Mouse (Mus musculus) ovary, postnatal 14 days (tissue): ENCODE measurements at regions not wholly inside any gene's neighbourhood (a gene's known extent, or its start where the extent isn't known, plus 50 kb on each side); places are given as distances from the start of the nearest gene placed in this dataset.

Source experiments
- DNase-seq: peaks from one replicate; pipeline ENCODE4 v3.0.0; 2022; ENCODE audit warnings: low spot score

DNA sequence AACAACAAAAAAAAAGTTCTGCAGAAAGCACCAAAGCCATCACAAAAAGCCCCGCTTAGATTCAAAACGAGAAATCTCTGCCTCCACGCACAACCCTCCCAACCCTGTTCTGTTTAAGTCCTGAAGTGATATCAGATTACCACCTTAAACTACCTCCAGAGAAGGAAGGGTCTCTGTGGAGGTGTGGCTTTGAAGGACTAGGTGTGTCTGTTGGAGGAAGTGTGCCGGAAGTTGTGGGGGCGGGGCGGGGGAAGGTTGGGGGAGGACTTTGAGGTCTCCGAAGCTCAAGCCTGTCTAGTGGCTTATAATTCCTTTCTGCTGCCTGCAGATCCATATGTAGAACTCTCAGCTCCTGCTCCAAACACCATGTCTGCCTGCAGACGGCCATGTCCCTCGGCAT, 173.6 kb downstream of the Mreg start:
- no peak for DNase-seq

DNA sequence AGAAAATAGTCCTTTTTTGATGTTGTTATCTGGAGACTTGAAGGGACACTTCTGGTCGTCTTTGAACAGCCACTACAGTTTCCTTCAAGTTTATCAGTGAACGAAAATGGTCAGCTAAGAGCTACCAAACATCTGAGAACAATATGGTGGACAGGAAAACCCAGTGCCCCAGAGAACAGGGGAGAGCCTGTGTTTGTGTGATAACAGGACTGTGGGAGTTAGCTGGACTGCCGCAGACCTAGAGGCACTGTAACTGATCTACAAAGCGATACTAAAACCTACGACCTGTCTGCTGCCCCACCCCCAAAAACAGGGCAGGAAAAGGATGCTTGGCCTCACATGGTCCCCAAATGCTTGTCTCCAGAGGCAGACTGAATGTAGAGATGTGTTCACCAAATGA, 175.5 kb downstream of the Mreg start:
- DNase-seq, result no peak

DNA sequence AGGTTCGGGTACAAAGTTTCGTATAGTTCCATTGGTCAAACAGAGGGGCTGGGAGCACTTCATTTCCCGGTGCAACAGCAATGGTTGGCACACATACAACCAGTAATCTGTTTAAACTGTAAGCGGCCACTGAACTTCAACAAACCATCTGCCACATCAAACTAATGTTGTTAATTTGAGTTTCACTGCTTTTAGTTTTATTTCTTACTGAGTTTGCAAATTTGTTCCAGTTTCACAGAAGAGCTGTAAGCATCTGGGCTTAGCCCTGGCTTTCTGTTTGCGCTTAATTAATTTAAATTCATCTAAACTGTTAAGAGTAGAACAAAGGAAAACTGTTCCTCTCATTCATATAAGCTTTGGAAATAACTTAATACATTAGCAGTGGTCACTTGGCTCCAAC, 176.0 kb downstream of the Mreg start:
- DNase-seq, result no peak

DNA sequence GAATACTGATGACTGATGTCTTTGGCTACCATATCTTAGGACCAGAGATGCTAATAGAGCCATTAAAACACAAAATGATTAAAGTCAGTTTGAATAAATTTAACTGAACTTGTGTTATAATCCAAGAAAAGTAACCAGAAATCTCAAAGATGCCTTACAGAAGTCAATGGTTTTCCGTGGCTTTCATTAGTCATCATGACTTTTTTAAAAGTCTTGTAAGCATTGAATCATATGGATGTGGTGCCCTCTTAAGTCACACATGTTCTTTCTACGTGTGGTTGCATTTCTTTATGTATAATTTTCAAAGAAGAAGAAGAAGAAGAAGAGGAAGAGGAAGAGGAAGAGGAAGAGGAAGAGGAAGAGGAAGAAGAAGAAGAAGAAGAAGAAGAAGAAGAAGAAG, 178.2 kb downstream of the Mreg start:
- DNase-seq, result no peak

DNA sequence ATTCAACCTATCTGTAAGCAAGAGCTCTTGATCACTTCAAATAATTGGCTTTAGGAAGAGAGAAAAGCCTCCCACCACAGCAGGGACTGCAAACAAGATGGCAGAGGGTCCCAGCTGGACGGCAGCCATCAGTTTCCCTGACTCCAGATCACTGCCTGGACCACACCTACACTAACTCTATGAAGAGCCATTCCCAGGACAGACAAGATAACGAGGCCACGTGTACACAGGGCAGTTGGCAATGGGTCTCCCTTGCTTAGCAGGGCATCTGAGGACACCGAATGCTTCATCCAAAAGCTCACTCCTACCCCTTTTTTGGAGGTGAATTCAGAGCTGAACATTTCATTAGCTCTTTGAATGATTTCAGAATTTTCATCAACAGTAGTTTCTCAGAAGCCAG, 179.9 kb downstream of the Mreg start:
- DNase-seq, result no peak

DNA sequence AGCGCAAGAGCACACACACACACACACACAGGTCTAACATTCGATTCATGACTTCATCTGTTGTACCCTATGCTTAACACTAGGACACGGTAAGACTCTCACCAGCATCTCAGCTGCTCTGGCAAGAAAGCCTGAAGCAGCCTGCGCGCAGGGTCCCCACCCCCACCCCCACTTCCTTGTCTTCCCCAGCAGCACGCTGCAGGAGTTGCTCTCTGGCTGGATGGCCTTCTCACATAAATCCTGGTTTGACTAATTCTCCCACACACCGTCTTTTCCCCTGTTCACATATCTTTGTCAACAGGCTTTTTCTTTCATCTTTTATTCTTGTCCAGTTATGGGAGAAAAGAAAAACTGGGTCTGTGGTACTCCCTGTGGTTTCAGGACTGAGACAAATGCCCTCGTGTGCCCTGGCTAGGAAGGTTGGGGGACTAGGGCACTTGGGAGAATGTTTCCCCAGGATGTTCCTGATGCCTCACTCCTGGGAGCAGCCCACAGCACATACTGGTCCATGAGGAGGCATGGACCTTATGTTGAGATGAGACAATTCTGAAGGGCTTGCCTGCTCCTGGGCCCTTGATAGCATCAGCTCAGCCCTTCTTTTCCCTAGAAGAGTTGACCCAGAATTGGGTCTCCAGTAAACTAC, 181.2 kb downstream of the Mreg start:
- DNase-seq, result no peak

DNA sequence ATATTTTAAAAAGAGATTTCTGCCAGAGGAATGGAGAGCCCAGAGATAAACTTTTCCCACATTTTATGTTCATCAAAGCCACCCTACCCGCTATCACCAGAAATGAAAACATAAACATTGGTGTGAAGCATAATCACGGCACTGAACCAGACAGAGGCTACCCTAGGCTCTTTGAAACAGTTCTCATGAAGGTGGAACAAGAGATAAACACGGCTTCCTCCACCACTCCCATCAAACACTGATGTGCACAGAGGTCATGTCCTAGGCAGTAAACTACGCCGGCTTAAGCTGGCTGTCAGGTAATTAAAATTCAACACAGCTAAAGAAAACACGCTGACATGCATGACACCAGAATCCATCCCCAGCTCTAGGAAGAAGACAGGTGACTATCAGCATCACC, 182.5 kb downstream of the Mreg start:
- DNase-seq, result no peak

DNA sequence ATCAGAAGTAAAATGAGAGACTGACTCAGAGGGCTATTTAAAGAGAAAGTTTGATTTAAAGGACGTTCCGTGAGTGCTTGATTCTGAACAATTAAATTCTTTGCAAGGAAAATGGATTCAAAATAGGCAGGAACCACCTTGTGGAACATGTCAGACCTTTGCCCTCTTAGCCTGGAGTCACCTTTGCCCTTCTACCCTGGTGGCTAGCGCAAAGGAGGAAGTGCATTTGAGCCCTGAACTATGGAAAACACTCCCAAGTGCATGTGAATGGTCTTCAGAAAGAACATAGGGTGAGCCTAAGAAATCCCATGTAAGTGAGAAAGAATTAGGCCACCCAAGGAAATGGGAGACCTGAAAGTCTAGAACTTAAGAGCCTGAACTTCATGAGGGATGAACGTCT, 185.2 kb downstream of the Mreg start:
- no peak for DNase-seq

DNA sequence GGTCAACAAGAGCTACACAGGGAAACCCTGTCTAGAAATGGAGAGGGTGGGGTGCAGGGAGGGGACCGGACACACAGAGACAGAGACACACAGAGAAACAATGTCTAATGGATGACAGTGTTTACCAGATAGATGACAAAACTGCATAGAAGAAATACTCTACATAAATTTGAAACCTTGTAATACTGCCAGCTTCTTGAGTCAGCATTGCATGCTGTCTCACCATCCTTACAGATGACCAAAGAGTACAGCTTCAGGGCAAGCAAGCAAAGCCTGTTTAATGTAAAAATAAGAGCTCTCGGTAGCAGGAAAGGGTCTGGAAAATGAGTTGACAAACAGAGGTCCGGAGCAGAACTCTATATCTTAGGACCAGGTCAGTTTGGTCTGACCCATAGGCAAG, 189.5 kb downstream of the Mreg start:
- DNase-seq, result no peak

DNA sequence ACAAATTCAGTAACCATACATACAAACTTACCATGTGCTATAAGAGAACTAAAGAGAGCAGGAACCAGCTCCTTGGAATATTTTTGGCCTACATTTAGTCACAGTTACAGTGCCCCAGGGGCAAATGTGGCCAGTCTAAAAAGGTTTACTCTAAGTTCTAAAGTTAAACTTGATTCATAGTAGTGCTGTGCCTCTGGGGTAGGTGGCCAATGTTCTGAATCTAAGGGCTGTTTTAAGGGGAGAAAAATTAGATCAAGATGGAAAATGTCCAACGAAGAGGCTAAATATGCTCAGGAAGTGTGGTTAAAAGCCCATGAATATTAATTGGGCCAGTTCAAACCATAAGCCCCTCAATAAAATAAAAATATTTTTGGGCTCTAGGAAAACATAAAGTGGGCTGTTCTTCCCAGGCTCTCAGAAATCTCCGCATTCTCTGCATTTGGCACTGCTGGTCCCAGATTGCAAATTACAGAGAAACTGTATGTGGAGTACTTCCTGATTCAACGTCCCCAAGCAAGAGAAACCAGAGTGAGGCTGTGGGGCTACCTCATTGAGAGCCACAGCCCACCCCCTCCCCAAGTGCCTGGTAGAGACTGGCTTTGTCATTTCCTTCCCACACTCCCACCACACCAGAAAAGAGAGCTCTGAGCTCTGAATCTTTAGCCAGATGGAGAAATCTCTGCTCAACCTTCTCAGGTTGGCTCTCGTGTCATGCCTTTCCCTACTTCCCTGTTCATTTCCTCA, 193.5 kb downstream of the Mreg start:
- no peak for DNase-seq

DNA sequence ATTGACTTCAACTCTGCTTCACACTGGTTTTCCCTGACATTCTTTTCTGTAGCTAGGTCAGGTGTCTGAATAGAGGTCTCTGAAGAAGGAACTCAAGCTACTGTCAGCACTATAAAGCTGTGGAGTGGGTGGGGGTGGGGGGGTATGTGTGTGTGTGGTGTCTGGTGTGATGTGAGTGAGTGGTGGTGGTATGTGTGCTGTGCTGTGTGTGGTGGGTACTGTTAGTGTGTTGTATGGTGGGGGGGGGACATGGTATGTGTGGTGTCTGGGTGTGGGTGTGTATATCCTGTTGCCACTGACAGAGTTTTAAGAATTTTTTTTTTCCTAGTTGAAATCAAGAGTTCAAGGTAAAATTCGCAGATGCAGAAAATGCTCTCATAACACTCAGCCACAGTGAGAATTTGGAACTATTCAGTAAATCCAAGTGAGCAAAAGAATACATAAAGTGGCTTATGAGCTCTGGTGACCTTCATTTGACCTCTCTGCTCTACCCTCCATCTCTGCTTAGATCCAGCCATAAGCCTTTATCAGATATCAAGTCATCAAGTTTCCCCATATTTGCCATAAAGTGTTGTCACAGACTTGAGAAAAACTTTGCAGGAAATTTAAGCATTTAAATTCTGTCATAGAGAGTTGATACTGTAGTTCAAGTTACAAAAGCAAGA, 194.2 kb downstream of the Mreg start:
- no peak for DNase-seq

DNA sequence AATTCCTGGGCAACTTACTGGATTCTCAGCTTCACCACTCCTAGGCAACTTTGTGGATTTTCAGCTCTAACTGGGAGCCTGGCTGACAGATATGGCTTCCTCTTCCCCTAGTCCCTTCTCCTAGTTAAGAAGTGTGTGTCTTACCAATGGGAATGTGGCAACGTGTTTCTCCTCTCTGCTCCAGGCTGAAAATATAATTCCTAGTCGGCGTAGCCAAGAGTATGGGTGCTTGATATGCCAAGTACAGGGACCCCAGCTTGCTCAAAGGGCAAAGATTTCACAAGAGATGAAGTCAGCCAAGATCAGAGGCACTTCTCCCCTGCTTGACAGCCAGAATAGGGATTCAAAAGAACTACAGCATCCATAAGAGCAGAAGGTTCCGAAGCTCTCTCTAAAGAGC, 196.6 kb downstream of the Mreg start:
- DNase-seq, result no peak

DNA sequence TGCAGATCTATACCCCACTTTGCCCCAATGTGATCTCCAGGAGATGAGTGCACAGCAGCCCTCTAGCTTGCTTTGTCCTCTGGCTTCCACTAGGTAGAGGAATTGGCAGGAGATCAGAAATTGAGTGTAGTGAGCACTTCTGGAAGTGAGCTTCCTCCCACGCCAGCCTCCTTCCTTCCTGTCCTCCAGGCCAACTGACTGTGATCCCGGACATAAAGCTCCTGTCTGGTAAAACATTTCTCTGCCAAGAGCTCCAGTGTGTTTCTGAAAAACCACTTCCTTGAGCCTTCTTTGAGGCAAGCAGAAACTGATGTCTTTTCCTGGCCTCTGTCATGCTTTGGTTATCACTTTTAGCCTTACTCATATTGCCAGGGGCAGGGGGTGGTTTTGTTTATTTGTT, 197.5 kb downstream of the Mreg start:
- DNase-seq, result no peak

DNA sequence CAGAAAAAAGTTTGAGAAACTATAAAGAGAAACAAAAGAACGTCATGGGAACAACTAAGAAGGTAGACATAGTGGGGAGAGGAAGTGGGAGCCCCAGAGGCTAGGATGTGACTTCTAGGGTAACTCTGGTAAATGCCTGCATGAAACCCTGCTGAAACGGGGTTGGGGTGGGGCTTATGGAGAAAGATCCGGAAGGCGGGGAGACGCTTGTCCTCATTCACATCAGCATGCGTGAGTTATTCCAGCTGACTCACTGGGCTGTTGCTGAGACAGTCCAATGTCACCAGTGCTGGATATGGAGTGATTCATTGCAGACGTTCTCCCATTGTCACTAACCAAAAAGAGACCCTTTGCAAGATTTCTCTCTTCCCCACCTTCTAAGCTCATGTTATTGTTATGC, 198.2 kb downstream of the Mreg start:
- no peak for DNase-seq

DNA sequence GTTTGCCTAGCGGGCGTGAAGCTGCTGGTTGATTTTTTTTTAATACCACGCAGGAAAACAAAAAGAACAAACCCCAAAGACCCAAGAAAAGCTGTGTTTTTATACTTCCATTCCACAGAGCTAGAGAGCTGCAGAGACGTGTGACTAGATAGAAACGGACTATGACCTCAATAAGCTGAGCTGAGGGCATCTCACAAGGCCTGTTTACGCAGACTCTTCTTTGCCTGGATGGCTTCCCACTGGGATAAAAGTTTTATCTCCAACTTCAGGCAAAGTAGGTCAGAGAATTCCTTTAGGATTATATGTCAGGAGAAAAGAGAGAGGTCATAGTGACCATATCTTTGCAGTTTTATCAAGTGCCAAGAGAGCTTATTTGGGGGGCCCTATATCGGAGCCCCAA, 199.4 kb downstream of the Mreg start:
- DNase-seq, result no peak

DNA sequence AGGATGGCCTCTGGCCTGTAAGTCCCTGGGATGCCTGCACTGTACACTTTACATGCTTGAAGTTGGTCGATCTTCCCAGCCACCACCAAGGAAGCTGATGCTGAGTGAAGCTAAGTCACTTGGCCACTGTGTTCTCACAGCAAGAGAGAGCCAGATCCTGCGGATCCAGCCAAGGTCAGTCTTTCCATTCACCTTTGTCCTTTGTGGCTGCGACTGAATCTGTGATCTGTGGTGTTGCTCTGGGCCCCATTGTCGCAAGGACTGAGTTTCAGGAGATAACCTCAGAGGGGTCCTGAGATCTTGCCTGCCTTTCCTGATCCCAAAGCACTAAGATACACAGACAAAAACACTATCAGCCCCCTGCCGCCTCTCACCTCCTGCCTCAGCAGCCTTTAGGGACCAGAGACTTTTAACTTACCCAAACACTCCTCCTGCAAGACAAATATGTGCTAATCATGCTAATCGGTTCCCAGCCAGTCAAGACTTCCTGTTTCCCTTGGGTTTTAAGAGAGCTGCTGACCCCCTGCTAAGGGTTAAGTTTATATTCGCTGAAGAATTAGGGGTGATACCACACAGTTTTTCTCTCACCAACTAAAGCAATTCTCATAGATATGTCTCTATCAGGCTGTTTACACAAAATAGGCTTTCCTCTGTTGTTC, 202.7 kb downstream of the Mreg start:
- DNase-seq, result no peak

DNA sequence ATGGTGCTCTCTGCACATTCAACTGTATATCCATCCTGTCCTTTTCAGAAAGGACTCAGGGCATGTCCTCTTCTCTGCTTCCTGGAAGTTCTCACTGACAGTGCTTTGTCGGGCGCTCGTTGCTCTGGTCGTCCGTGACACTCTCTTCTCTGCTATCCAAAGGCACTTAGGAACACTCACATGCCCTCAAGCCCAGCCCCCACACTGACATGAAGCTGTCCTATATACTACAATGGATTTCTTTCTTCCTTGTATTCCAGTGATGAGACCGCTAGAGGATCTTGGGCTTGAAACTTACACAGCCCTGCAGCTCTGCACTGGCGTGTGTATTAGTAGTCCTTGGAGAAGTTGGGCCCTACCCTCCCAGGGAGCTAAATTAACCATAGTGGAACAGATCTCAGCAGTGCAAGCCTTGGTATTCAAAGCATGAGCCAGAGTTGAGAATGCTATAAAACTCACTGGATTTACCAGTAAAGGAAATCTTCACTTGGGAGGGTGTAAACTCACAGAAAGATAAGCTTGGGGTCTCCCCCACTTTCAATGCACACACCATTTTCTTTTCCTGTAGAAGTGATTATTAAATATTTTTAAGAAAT, 205.3 kb downstream of the Mreg start:
- no peak for DNase-seq

DNA sequence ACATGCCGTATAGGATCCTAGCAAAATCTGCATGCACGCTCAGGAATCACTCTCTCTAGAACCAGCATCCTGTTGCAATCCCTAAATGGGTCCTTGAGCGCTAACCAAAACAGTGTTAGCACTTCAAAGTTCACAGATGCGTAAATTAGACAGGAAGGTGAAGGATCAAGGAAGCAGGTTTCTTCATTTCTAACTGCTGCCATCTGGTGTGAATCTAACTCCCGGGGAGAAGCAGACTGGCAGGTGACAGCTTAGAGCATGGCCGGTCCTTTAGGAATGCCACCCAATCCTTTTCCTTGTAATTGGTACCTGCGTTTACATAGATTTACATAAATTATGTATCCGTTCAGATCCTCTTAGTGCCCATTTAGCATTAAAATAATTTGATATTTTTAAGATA, 206.2 kb downstream of the Mreg start:
- DNase-seq, result no peak

DNA sequence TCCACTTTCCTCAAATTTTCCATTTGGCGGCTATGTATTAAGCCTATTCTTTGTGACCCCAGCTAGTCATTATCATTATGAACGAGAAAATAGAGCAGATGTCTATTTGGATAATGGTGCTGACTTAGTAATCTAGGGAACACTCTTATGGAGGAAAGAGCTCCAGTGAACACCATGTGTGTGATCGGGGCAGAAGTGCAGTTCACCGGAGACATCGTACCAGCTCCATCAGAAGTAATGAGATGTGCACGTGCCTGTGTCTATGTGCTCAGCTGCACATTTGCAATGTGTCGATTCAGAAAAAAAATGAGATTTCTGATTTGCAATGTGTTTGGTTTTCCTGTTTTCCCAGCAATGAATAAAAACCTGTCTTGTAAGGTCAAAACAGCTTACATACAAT, 206.6 kb downstream of the Mreg start:
- no peak for DNase-seq

DNA sequence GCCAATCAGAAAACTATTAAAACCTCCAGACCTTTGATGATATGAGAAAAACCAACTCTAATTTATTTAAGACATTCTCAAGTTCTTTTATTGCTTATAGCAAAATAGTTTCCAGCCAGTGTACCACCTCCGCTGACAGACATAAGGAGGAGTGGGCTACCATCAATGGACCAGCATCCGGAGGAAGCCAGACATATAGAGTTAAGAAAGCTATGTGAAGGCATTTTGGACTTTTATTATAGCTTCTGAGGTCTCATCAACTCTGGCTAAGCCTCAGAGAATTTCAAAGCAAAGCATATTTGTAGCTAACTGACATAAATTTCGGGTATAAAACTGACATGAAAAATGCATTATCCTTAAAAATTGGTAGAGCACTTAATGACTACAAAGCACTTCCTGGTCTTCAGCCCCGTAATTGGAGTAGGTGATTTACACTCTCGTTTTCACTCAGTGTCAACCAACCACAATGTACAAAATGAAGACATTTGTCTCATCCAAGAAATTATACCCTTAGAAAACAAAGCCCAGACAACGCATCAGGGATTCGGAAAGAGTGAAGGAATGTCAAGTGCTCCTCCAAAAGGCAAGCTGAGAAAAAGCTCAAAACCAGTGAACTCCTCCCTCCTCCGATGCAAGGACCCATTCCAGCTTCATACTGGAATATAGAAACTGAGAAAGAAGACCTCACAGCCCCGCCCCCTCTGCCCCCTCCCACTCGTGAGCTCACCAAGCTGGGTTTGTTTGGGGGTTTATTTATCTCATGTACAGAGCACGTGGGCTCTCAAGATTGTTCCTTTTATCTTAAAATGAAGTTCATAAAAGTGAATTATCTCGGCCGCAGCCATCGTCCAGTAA, 208.5 kb downstream of the Mreg start:
- DNase-seq, result no peak

DNA sequence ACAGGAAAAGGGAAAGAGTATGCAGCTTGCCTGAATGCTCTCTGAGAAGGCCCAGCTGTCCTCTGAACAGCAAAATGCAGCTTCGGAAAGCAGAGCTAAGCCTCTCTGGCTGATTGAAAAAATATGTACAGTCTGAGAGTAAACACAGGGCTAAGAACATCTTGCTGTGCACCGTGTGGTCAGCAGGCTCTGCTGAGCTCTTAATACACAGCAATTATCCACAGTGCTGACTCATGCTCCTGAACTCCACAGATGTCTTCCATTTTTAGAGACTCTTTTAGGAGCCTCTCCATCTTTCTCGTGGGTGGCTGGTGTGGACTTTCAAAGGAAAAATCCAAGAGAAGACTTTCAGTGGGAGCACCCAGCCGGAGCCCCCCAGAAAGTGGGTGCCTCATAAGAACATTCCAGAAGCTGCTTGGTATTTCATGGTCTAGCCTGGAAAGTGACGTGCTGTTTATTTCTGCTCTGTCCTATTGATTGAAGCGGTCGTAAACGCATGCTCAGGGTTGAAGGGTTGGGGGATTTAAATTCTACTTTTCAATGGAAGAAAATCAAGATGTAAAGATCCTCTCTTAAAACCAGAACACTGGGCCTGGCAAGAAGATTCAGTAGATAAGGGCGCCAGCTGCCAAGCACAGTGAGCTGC, 209.5 kb downstream of the Mreg start:
- no peak for DNase-seq
